Mouse (Mus musculus) liver, adult 2 months (tissue): ENCODE measurements around the gene Hnrnpa3. TPM values are rescaled to one million over a fixed set of nuclear protein-coding genes. Genes with fewer than 3 reads are reported as not detected.
"Not testable (repeated sequence)": the region's sequence is repeated elsewhere in the genome, so short reads cannot be mapped to it uniquely, and the experiment has no call there.

Experiments
- DNase-seq: peaks from one replicate; pipeline ENCODE4 v3.0.0-alpha.2; 2011; ENCODE audit warnings: low read depth, low spot score; ENCODE audit errors: extremely low read depth
- H3K27ac ChIP-seq: fragments of 200-500 bp; replicated peaks from 2 replicates; pipeline ENCODE4 v1.5.1; 2012; ENCODE audit warnings: low read depth, mild to moderate bottlenecking, control low read depth, inconsistent platforms, low read length; ENCODE audit not compliant: insufficient read depth
- H3K27me3 ChIP-seq: fragments of 200-500 bp; 2 replicates; pipeline ENCODE4 v1.6.1; 2012; ENCODE audit warnings: mild to moderate bottlenecking, moderate library complexity, low read length, inconsistent platforms; ENCODE audit not compliant: control insufficient read depth, insufficient read depth
- H3K36me3 ChIP-seq: fragments of 200-500 bp; 2 replicates; pipeline ENCODE4 v1.6.1; 2012; ENCODE audit warnings: low read length, inconsistent platforms; ENCODE audit not compliant: control insufficient read depth, insufficient read depth
- H3K4me1 ChIP-seq: fragments of 200-500 bp; 2 replicates; pipeline ENCODE4 v1.6.1; 2011; ENCODE audit warnings: low read length; ENCODE audit not compliant: control insufficient read depth, insufficient read depth
- H3K4me3 ChIP-seq: fragments of 200-500 bp; 2 replicates; pipeline ENCODE4 v1.5.1; 2011; ENCODE audit warnings: low read depth, mild to moderate bottlenecking, control low read depth, low read length, moderate library complexity; ENCODE audit not compliant: insufficient read depth
- H3K79me2 ChIP-seq: fragments of 200-500 bp; 2 replicates; pipeline ENCODE4 v1.6.1; 2012; ENCODE audit warnings: inconsistent platforms, mild to moderate bottlenecking, low read length, moderate library complexity; ENCODE audit not compliant: control insufficient read depth, insufficient read depth
- H3K9ac ChIP-seq: fragments of 200-500 bp; 2 replicates; pipeline ENCODE4 v1.6.1; 2012; ENCODE audit warnings: low read depth, mild to moderate bottlenecking, control low read depth, inconsistent platforms, low read length
- CTCF ChIP-seq: fragments of 200-500 bp; IDR thresholded peaks from 2 replicates; pipeline ENCODE4 v1.5.1; 2011; ENCODE audit warnings: low read depth, low read length, control low read depth
- POLR2A ChIP-seq: fragments of 200-500 bp; IDR thresholded peaks from 2 replicates; pipeline ENCODE4 v1.6.1; 2011; ENCODE audit warnings: low read length, control low read depth; ENCODE audit not compliant: insufficient read depth; ENCODE audit errors: extremely low read depth
- WGBS: fragments of 180-500 bp; shearing (Covaris S2); methylation state at CpG from one replicate; pipeline ENCODE4 v1.1.7; 2018; 5-methylcytosine and 5-hydroxymethylcytosine counted together
- polyA plus RNA-seq: library from polyadenylated mRNA; depleted of rRNA; stranded (reverse); fragments of >200 nt; gene quantifications from 2 replicates; pipeline ENCODE4 v1.2.3, GENCODE M21; 2012
- total RNA-seq: library from RNA; depleted of rRNA; stranded (reverse); fragments of >200 nt; gene quantifications from 2 replicates; pipeline ENCODE4 v1.2.3, GENCODE M21; 2014

The Hnrnpa3 gene
- total and polyA plus RNA-seq, 2 experiments: 13.9 to 45.5 TPM

DNA sequence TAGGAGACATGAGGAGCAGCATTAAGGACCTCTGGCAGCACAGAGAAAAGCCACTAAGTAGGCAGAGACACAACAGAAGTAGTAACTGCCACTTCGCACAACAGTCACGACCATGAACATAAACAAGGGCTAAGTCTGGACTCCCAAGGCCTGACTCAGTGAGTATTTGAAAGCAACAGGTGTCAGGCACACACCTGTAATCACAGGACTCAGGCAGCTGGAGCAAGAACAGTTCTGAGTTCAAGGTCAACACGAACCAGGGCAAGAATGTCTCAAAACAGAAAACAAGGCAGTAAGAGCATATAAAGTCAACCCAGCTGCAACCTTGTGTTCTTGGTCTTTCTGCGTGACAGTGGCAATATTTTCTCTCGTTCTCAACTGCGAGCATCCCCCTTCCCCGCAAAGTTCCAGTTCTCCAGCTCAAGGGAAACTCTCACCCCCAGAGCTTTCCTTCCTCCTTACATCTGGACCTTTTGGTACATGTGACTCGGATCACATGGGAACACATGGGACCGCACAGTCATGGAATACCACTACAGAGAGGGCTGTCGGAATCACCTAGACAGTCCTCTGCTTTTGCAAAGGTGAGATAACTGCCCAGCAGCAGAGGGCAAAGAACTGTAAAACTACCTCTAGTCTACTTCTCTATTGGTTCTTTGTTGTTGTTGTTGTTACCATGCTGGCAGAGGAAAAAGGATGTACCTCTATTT lies 28.1 kb downstream of the Hnrnpa3 start:
- Histone ChIP-seq H3K9ac (no peak overlapping the region), H3K79me2 (peaks cover 61% of the 10 kb centered on the region), H3K36me3 (no peaks in the 10 kb centered on the region), H3K4me3 (no peak overlapping the region), H3K27me3 (no peaks in the 10 kb centered on the region), H3K4me1 (peaks cover 53% of the 10 kb centered on the region), H3K27ac (peak overlapping the region; percentile 48)
- 66% methylated on average over 10 of the region's 10 CpGs for WGBS
- no peak for TF ChIP-seq POLR2A
- no peak for TF ChIP-seq CTCF
- DNase-seq: no peak

DNA sequence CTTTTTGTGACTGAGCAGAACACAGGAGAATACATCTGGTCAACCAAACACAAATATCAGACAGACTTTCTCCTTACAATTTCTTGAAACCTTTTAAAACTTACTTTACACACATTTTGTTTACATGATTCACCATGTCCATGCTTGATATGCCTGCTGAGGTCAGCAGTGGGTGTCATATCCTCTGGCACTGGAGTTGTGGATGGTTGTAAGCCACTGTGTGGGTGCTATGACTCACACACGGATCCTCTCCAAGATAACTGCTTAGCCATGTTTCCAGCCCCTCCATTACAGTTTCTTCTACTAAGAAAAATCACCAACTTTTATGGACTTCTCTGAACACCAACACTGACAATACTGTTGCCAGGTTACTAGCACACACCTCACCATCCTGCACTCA lies 29.8 kb downstream of the Hnrnpa3 start:
- Histone ChIP-seq H3K36me3 (no peaks in the 10 kb centered on the region), H3K27me3 (no peaks in the 10 kb centered on the region), H3K9ac (no peak overlapping the region), H3K4me3 (no peak overlapping the region), H3K27ac (no peak overlapping the region), H3K79me2 (peaks cover 63% of the 10 kb centered on the region), H3K4me1 (peaks cover 54% of the 10 kb centered on the region)
- no peak for DNase-seq
- no peak for TF ChIP-seq POLR2A
- no peak for TF ChIP-seq CTCF
- WGBS: 44% methylated on average over 1 of the region's 1 CpGs

DNA sequence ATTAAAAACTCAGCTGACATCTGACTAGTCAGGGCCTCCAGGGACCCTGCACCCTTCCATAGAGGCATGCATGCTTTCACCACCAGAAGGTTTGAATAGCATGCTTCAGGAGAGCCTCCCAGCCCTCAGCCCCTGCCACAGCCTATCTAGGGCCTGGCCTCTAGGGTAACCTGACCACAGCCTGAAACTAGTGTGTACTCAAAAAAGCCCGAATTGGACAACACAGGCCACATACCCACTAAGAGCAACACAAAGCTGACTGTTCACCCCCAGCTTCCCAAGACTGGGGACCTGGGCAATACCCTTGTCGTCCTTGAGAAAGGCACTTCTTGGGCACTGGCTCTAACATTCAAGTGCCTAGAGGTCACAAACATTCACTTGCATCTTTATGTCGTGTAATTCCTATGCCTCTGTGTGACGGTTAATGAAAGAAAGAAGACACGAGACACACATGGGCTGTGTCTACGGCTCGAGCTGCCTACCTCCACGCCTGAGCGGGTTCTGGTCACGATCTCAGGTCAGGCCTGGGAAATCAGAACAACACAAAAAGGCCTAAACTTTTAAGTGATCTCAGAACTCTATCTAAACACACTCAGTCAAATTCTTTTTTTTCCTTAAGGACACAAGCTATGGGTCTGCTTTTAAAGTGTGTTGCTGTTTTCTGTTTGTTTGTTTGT lies 30.6 kb downstream of the Hnrnpa3 start:
- no peak for TF ChIP-seq CTCF
- no peak for TF ChIP-seq POLR2A
- H3K36me3 ChIP-seq: no peaks in the 10 kb centered on the region
- H3K9ac ChIP-seq: no peak overlapping the region
- no peak for DNase-seq
- peaks cover 60% of the 10 kb centered on the region for H3K79me2 ChIP-seq
- WGBS: 83% methylated on average over 10 of the region's 10 CpGs
- H3K4me3 ChIP-seq: no peak overlapping the region
- peaks cover 51% of the 10 kb centered on the region for H3K4me1 ChIP-seq
- H3K27me3 ChIP-seq: no peaks in the 10 kb centered on the region
- H3K27ac ChIP-seq: no peak overlapping the region

- Histone ChIP-seq H3K27me3 (no peaks in the 10 kb centered on the region), H3K9ac (no peak overlapping the region), H3K4me1 (peaks cover 52% of the 10 kb centered on the region), H3K27ac (no peak overlapping the region), H3K4me3 (no peak overlapping the region), H3K79me2 (peaks cover 62% of the 10 kb centered on the region), H3K36me3 (no peaks in the 10 kb centered on the region)
- 77% methylated on average over 4 of the region's 4 CpGs for WGBS
- no peak for DNase-seq
- TF ChIP-seq CTCF (no peak), POLR2A (no peak)
These were observed 31.6 kb downstream of the Hnrnpa3 start for GRCm38 (mm10) chr2:75690656-75691055.

DNA sequence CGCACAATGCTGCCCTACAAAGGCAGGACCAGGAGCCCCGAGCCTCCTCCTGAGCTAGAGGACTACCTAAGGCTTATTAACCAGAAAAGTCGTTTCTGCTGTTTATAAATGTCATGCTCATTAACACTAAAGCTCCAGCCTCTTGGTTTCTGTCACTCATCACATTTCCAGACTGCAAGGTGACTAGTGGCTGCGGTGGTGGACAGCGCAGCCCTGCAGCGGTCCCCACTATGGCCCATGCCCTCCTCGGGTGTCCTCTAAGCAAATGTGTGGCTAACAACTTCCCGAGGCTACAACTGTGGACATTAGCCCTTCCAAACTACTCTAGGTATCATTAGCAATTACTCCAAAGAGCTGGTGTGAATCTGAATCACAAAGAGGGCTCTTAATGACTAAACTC lies 32.3 kb downstream of the Hnrnpa3 start:
- TF ChIP-seq CTCF: no peak
- no peak for TF ChIP-seq POLR2A
- peaks cover 61% of the 10 kb centered on the region for H3K79me2 ChIP-seq
- H3K4me3 ChIP-seq: no peak overlapping the region
- DNase-seq: no peak
- no peaks in the 10 kb centered on the region for H3K36me3 ChIP-seq
- no peaks in the 10 kb centered on the region for H3K27me3 ChIP-seq
- H3K4me1 ChIP-seq: peaks cover 53% of the 10 kb centered on the region
- 71% methylated on average over 8 of the region's 8 CpGs for WGBS
- no peak overlapping the region for H3K27ac ChIP-seq
- no peak overlapping the region for H3K9ac ChIP-seq

DNA sequence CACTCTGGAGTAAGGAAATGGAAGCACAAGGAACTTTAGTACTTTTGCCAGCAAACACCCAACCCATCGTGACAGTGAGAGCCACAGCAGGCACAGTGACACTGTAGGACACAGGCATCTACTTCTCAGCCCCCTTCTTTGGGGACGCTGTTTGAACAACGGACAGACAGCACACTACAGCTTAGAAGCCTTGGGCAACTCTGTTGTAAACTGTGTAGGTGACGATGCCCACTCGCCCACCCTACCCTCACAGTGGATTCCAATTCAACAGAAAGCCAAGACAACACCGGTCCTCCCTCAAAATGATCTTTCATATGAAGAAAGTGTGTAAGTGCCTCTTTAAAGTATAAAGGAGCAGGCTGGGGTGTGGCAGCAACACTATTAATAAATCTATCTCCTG lies 33.3 kb downstream of the Hnrnpa3 start:
- H3K4me1 ChIP-seq: peaks cover 54% of the 10 kb centered on the region
- H3K27ac ChIP-seq: no peak overlapping the region
- H3K36me3 ChIP-seq: no peaks in the 10 kb centered on the region
- no peak for TF ChIP-seq CTCF
- no peak for TF ChIP-seq POLR2A
- H3K27me3 ChIP-seq: no peaks in the 10 kb centered on the region
- no peak overlapping the region for H3K9ac ChIP-seq
- 73% methylated on average over 6 of the region's 6 CpGs for WGBS
- H3K79me2 ChIP-seq: peaks cover 62% of the 10 kb centered on the region
- H3K4me3 ChIP-seq: no peak overlapping the region
- no peak for DNase-seq

DNA sequence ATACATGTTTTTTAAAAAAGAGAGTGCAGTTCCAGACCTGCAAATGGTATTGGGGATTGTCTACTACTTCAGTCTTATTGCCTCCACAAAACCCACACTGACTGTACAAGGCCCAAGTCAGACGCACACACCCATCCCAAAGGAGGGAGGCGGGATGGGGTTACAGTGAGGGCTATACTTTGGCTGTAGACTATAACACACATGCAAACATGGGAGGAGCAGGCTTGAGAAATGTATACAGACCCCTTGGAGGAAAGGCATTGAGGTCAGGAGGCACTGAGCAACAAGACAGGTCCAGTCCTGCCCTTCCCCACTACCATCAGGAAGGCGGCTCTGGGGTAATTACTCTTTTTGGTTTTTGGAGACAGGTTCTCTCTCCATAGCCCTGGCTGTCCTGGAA lies 35.9 kb downstream of the Hnrnpa3 start:
- Histone ChIP-seq H3K4me1 (peaks cover 56% of the 10 kb centered on the region), H3K79me2 (peaks cover 61% of the 10 kb centered on the region)
- H3K4me3 ChIP-seq, H3K27me3 ChIP-seq, H3K9ac ChIP-seq, H3K36me3 ChIP-seq, H3K27ac ChIP-seq, DNase-seq: not testable (repeated sequence)
- WGBS: 87% methylated on average over 3 of the region's 3 CpGs
